Mouse (Mus musculus) CD4-positive, CD25-positive, alpha-beta regulatory T cell, adult 2 months (primary cell): ENCODE measurements around the gene Ssbp4.
"Not testable (repeated sequence)": the region's sequence is repeated elsewhere in the genome, so short reads cannot be mapped to it uniquely, and the experiment has no call there.

Experiments used
- DNase-seq: peaks from one replicate; pipeline ENCODE4 v3.0.0-alpha.2; 2012; ENCODE audit warnings: low read depth, low spot score

Ssbp4 gene

DNA sequence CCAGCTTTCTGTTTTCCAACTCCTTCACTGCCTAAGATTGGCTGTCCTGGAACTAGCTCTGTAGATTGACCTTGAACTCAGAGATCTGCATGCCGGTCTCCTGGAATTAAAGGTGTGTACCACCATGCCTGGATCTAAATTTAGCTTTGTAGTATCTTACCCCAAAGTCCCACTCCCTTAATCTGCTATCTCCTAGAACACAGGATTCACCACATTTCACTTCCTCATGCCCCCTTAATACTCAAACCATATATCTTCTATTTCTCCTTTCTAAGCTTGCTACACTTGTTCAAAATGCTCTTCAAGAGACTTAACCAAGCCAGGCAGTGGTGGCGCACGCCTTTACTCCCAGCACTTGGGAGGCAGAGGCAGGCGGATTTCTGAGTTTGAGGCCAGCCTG lies 20.7 kb downstream of the Ssbp4 start:
- DNase-seq, result not testable (repeated sequence)

DNA sequence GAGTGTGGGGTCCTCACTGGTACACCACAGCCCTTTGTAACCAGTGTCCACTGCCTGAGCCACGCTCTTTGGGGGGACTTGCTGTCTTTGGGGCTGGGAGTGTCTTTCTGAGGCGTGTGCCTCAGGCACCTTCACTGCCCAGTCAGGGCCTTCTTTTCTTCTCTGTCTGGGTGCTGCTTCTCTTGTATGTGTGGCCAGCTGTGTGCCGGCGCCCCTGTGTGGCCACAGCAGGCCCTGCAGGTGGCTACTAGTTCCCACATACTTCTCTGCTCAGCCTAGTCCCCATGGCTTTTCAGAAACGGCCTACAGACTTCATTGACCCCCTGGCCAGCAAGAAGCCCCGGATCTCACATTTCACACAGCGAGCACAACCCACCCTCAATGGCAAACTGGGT lies 23.4 kb downstream of the Ssbp4 start:
- DNase-seq, result peak; percentile 72

GRCm38 (mm10) chr8:70584606-70585257 lies 23.9 kb downstream of the Ssbp4 start:
- no peak for DNase-seq

DNA sequence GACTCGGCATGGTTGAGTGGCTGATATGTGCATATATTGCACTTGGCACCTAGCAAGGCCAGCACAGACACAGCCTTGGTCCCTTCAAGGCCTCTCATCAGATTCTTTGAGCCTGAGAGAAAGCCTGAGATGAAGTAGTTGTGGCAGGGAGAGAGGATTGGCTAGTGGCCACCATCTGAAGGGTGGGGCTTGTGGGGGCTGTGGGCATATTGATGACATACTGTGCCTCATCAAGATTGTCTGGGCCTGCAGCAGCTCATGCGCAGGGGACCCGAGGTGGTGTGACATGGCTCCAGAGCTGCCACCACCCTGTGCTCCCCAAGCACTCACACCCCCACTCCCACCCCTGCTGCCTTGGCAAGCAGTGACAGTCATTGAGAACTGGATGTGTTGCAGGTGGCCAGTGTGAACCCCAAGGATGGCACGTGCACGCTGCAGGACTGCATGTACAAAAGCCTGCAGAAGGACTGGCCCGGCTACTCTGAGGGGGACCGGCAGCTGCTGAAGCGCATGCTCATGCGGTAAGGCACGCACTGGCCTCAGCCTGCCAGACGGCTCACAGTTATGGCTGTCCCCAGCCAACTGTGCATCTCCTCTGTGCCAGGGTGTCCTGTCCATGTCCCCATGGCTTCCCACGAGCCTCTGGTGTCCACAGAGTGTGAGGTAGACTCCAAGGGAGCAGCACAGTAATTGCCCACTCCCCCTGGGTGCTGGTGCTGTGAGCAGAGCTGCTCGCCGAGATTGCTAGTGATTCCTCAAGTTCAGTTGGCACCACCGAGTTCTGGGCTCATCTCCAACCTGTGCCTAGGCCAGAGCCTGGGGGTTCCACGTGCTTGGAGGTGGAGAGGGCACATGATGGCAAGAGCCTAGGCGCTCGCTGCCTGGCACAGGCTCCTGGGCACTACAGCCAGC lies 24.9 kb downstream of the Ssbp4 start:
- DNase-seq, result no peak

DNA sequence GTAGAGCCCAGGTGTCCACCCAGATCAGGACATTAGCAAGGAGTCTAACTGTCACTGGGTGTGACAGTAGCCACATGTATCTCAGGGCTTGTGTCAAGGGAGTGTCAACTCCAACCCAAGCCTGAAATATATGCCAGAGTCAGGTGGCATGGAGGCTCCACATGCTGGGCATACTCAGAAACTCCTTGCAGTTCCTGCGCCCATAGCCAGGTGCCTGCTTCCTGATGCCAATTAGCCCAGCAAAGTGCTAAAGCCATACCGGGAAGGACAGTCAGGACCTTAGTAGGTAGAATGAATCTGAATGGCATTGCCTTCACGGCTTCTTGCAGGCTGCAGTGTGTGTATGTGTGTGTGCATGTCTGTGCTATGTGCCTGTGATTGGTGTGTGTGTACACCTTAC lies 31.5 kb downstream of the Ssbp4 start:
- no peak for DNase-seq

DNA sequence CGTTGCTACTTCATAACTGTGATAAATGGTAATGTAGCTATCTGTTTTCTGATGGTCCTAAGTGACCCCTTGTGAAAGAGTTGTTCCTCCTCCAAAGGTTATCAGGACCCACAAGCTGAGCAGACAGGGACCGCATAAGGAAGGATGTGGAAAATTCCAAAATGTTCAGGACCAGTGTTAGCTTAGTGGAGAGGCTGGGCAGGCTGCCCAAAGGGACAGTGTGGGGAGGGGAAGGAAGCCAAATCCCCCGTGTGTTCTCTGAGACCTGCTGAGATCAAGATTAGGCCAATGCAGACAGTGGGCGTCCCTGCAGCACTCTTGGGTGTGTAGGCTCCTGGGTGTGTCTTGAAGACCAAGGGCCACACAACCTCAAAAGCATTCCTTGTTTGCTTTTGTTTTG lies 33.8 kb downstream of the Ssbp4 start:
- no peak for DNase-seq

DNA sequence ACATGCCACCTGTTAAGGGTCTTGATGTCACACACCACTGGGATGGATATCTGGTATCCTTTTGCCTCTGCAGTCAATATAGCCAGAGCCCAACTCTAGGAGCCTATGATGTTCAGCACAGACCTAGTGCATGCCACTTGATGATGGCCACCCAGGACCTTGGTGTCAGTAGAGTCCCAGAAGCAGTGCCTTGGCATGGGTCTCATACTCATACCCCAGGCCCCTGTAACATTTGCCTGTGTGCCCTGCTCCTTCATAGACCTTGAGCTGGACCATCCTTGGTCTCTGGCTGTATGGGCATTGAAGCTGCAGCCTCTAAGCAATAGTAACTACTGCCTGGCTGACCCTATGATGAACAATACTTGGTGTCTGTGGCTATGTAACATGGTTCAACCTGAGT lies 34.4 kb downstream of the Ssbp4 start:
- no peak for DNase-seq

DNA sequence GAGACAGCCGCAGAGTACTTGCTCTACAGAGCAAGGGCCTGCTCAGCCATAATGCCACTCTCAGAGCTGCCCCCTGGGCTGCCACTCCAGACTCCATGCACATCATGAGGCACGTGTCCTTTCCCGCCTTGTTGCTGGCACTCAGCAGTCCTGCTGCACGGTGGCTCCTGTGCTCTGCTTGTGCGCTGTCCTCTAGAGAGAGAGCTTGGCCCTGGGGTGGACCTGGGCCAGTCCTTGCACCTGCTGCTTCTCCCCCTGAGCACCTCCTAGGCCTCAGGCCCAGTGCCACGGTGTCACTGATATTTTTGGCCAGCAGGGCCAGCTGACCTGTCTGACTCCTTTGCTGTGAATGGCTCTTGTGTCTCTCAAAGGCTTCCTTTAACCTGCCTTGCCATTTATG lies 37.7 kb downstream of the Ssbp4 start:
- no peak for DNase-seq

GRCm38 (mm10) chr8:70570360-70570759 lies 38.3 kb downstream of the Ssbp4 start:
- no peak for DNase-seq

GRCm38 (mm10) chr8:70565561-70565960 lies 43.1 kb downstream of the Ssbp4 start:
- no peak for DNase-seq

- DNase-seq, result no peak
Observed at GRCm38 (mm10) chr8:70564696-70565235, 43.9 kb downstream of the Ssbp4 start.

DNA sequence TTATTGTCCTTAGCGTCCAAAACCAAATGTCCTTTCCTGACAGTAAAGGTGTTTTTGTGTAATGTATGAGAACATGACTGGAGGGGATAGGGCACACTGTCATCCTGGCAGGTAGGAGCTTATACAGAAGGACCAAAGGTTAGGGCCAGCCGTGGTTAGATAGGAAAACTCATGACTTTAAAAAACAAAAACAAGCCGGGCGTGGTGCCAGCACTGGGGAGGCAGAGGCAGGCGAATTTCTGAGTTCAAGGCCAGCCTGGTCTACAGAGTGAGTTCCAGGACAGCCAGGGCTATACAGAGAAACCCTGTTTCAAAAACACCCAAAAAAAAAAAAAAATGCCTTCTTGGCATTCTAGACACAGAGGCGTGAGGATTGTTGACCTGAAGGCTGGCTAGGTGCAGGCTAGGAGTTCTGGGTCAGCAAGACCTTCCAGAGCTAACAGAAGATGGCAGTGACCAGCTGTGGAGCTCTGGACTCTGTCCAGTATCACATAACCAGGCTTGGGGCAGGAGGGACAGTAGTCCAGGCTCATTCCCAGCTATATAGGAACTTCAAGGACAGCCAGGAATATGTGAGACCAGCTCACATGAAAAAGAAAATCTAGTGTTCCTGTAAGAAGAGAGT lies 44.8 kb downstream of the Ssbp4 start:
- DNase-seq, result no peak

DNA sequence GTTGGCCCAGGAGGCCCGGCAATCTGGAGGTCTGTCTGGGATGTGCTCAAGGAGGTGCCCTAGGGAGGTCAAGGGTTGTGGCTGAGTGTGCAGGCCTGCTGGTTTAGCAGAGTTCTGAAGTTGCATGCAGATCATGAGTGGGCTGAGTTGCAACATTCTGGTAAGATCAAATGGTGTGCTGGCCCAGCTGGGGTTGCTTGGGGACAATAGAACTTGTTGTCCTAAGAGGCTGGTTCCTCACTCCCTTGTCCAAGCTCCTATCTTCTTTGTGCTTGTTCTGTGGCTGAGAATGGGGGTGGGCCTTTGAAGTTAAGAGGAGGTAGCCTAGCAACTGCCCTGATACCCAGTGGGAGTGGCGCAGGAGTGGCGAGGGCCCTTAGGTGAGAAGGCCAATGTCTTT lies 45.9 kb downstream of the Ssbp4 start:
- no peak for DNase-seq

DNA sequence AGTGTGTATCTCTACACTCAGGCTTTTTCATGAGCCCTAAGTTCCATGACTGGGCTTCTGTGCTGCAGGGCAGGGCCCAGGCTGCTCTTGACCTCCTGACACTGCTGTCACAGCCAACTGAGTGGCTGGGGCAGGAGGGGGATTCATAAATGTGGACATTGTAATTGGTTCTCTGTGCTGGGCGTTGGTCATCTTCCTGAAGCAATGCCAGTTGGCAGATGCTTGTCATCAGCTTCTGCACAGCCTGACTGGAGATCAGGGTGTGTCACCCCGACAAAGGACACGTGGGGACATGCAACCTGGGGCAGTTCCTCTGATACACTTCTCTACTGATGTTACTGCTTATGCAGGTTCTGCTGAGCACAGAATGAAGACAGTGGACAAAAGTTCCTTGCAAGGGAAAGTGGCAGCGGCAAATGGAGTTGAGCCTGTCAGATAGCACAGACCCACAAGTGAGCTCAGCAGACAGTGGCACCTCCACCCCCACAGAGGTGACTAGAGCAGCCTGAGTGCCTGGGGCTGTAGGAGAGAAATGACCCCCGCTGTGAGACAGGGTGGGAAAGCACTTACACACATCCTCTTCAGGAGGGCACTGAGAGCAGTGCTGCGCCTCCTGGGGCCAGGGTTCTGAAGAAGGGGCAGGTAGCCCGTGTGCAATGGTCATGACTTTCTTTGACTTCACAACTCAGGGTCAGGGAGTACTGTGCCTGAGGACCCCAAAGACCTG lies 46.7 kb downstream of the Ssbp4 start:
- DNase-seq, result no peak

DNA sequence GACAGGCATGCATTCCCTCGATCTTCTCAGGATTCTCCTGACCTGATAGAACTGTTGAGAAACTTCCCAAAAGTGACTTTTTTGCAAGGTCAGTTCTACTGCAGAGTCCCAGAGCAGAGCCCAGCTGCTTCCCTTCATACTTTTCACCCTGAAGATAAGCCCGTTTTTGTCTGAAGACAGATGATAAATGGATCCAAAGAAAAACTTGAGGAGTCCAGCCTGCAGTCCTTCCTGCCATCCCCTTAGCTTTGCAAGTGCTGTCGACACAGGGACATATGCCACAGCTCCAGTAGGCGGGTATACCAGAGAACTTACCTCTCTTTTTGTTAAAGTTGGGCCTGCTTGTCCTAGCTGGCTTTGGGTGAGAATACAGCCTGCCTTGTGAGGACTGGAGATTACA lies 47.3 kb downstream of the Ssbp4 start:
- no peak for DNase-seq

DNA sequence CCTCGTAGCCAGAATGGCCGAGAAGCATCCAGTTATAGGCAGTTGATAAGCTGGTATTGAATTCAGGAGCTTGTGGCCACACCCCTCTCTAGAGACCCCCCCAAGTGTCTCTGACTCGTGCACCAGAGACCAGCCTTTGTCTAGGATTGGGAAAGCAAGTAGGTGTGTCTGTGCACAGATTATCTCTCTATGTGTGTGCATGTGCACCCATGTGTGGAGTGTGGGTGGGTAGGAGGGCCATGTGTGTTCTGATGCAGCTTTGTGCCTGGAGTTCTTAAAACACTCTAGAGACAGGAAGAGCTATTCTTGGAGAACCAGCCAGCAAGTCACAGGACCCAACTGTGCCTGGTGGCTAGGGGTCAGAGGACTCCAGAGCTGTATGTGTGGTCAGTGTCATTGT lies 48.1 kb downstream of the Ssbp4 start:
- no peak for DNase-seq

- peak; percentile 30 for DNase-seq
Observed at GRCm38 (mm10) chr8:70560096-70560495, 48.6 kb downstream of the Ssbp4 start.

GRCm38 (mm10) chr8:70558983-70559382 lies 49.7 kb downstream of the Ssbp4 start:
- peak; percentile 66 for DNase-seq

- peak; percentile 69 for DNase-seq
Observed at GRCm38 (mm10) chr8:70558334-70558733, 50.3 kb downstream of the Ssbp4 start.

GRCm38 (mm10) chr8:70555079-70555747 lies 53.5 kb downstream of the Ssbp4 start:
- no peak for DNase-seq

- no peak for DNase-seq
Observed at GRCm38 (mm10) chr8:70553740-70554139, 54.9 kb downstream of the Ssbp4 start.
